Mouse (Mus musculus): ENCODE measurements at regions not wholly inside any gene's neighbourhood (a gene's known extent, or its start where the extent isn't known, plus 50 kb on each side); places are given as distances from the start of the nearest gene placed in this dataset.

DNA sequence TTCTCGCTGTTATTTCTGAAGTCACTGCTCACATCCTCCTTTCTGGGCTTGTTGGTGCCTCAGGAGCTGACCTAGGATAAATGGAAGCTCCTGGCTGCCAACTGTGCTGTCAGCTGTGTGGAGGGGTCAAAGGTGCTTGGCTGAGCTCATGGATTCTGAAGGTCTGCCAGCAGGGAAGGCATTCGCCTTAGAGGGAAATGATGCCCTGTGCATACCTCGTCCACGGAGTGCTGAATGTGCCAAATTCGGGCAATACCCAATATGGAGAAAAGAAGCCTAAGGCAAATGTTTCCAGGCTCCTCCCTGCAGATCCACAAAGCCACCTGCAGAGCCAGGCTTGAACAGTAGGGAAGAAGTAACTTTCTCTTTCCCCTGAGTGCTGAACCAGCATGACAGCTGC is 191.3 kb upstream of the Eya4 start:
- H3K9ac ChIP-seq (replicated peaks): no peak overlapping the region
- H3K27ac ChIP-seq (replicated peaks): no peak overlapping the region
- H3K4me2 ChIP-seq (replicated peaks): no peak overlapping the region
- no peaks in the 10 kb centered on the region for H3K36me3 ChIP-seq
- no peak for ATAC-seq (ENCODE audit: low FRiP score, low read depth)
- H3K4me1 ChIP-seq: no peaks in the 10 kb centered on the region
- WGBS: 39% methylated on average over 5 of the region's 5 CpGs
- H3K4me3 ChIP-seq: no peak overlapping the region
- no peaks in the 10 kb centered on the region for H3K9me3 ChIP-seq
- no peaks in the 10 kb centered on the region for H3K27me3 ChIP-seq

DNA sequence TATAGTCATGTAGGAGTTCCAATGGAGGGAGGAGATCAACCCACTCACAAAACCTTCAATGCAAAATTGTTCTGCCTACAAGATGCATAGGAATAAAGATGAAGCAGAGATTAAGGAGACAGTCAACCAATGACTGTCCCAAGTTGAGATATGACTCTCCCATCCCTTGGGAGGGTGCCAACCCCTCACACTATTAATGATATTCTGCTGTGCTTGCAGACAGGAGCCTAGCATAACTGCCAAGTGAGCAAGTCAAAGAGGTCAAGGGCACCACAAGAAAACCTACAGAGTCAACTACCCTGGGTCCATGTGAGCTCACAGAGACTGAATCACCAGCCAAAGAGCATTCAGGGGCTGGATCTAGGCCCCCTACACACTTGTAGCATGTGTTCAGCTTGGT is 184.1 kb upstream of the Eya4 start:
- H3K4me2 ChIP-seq (replicated peaks): no peak overlapping the region
- no peaks in the 10 kb centered on the region for H3K4me1 ChIP-seq
- ATAC-seq (ENCODE audit: low FRiP score, low read depth): no peak

DNA sequence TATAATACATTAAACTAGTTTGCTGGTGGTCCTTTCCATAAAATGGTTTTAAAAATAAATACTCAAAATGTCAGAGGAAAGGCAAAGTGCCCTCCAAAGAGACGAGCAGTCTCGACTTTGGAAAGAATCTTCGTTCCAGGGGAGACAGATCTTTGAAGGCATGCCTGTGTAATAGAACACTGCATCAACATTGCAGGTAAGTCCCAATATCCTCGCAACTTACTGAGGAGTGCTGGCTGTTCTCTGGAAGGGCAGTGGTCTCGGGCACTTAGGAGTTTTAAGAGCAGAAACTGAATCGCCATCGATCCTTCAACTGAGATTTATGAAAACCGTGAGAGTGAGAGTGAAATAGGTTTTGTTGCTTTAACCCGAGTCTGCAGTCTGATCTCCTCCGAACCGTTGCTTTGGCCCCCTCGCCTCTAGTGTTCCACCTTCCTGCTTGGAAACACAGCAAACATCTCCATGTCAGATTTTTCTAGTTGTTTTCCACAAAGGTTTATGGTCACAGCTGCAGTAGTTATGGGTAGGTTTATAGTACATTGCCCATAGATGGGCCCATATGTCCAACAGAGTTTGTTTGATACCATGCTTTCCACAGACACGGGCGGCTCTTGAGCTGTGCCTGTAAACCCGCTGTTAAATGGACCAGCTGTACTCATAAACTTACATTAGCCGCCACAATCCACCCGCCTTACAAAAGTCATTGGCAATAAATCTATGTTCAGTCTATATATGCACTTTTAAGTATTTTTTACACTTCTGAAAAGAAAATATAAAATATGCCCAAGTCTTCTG is 181.6 kb upstream of the Eya4 start:
- no peaks in the 10 kb centered on the region for H3K4me1 ChIP-seq
- 89% methylated on average over 17 of the region's 17 CpGs for WGBS
- H3K9ac ChIP-seq (replicated peaks): no peak overlapping the region
- H3K27me3 ChIP-seq: no peaks in the 10 kb centered on the region
- H3K27ac ChIP-seq (replicated peaks): no peak overlapping the region
- H3K9me3 ChIP-seq: no peaks in the 10 kb centered on the region
- H3K36me3 ChIP-seq: no peaks in the 10 kb centered on the region
- H3K4me2 ChIP-seq (replicated peaks): no peak overlapping the region
- ATAC-seq (ENCODE audit: low FRiP score, low read depth): no peak
- no peak overlapping the region for H3K4me3 ChIP-seq

More for the DNA sequence above, 184.1 kb upstream of the Eya4 start:
- H3K27ac ChIP-seq (replicated peaks): no peak overlapping the region
- no peak overlapping the region for H3K9ac ChIP-seq (replicated peaks)
- H3K9me3 ChIP-seq: no peaks in the 10 kb centered on the region
- no peaks in the 10 kb centered on the region for H3K27me3 ChIP-seq
- no peaks in the 10 kb centered on the region for H3K36me3 ChIP-seq
- H3K4me3 ChIP-seq: no peak overlapping the region

DNA sequence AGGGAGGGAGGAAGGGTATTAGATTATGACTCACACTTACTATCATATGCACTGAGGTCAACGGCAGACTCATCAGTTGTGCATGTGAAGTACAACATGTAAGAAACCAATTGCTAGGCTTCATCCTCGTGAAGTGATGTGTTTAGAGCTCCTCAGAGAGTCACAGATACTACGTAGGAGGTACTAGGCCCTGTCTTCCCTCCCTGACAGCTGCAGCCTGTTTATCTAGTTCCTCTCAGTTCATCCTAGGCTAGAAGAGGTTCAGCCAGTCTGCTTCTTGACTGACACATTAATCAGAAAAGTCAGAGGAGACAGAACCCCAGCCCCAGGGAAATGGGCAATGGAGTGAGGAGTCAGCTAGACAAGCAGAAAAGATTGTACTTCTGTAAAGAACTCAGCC is 180.1 kb upstream of the Eya4 start:
- WGBS: 88% methylated on average over 3 of the region's 3 CpGs
- Histone ChIP-seq H3K9me3 (no peaks in the 10 kb centered on the region), H3K36me3 (no peaks in the 10 kb centered on the region), H3K4me2 (replicated peaks) (no peak overlapping the region), H3K4me3 (no peak overlapping the region), H3K27ac (replicated peaks) (no peak overlapping the region), H3K9ac (replicated peaks) (no peak overlapping the region), H3K4me1 (no peaks in the 10 kb centered on the region), H3K27me3 (no peaks in the 10 kb centered on the region)
- ATAC-seq (ENCODE audit: low FRiP score, low read depth): no peak

DNA sequence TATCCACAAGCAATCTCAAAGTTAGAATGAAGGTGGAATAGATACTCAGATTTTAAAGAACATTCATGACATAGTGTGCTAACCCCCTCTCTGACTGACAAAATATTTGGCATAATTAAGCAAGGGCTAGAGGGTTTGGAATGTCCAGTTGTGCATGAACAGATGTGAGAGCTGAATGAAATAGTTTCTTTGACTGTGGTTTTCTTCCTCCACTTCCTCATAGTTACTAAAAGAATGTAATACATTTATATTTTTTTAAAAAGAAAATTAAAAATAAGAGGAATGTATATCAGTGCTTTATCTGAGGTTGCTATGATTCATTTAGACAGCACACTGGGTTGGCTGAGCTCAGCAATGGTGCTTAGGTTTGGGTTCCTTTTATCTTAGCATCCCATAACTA is 176.2 kb upstream of the Eya4 start:
- no peak overlapping the region for H3K4me3 ChIP-seq
- H3K36me3 ChIP-seq: no peaks in the 10 kb centered on the region
- H3K27ac ChIP-seq (replicated peaks): no peak overlapping the region
- no peak overlapping the region for H3K9ac ChIP-seq (replicated peaks)
- no peaks in the 10 kb centered on the region for H3K27me3 ChIP-seq
- H3K9me3 ChIP-seq: no peaks in the 10 kb centered on the region
- H3K4me1 ChIP-seq: no peaks in the 10 kb centered on the region
- H3K4me2 ChIP-seq (replicated peaks): no peak overlapping the region
- ATAC-seq (ENCODE audit: low FRiP score, low read depth): no peak

DNA sequence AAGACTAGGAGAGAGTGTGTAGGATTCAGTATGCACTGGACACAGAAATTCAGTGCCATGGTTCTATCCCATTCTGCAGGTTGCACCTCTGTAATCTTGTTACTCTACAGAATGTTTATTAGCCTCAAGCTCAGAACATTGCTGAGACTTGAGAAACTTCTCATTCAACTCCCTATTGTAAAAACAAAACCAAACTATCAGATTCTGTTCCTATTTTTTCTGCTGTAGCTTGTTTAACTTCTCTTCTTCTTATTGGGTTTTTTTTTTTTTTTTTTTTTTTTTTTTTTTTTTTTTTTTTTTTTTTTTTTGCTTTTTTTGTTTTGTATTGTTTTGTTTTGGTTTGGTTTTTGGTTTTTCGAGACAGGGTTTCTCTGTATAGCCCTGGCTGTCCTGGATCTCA is 172.1 kb upstream of the Eya4 start:
- ATAC-seq (ENCODE audit: low FRiP score, low read depth): no peak
- 69% methylated on average over 1 of the region's 1 CpGs for WGBS

DNA sequence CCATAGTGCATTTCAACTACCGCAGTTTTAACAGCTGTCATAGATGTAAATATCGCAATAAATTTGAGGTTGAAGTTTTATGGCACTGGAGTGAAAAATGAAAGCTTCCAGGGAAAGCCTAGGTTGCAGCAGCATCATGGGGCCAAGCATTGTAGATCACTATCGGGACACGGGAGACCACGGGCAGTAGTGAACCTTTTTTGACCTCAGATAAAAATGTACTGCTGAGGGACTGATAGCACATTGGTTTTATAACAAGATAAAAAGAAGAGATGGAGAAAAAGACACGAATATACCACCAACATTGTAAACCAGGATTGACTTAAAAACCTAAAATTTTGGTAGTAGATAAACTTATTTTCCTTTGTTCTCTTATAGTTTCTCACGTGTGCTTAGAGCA is 143.1 kb upstream of the Eya4 start:
- no peak overlapping the region for H3K4me2 ChIP-seq (replicated peaks)
- H3K9ac ChIP-seq (replicated peaks): no peak overlapping the region
- ATAC-seq (ENCODE audit: low FRiP score, low read depth): no peak
- WGBS: 88% methylated on average over 7 of the region's 7 CpGs
- no peaks in the 10 kb centered on the region for H3K4me1 ChIP-seq
- no peak overlapping the region for H3K27ac ChIP-seq (replicated peaks)
- H3K4me3 ChIP-seq: no peak overlapping the region
- H3K27me3 ChIP-seq: no peaks in the 10 kb centered on the region
- H3K36me3 ChIP-seq: no peaks in the 10 kb centered on the region
- H3K9me3 ChIP-seq: no peaks in the 10 kb centered on the region

More for the DNA sequence above, 172.1 kb upstream of the Eya4 start:
- Histone ChIP-seq H3K36me3 (no peaks in the 10 kb centered on the region), H3K27ac (replicated peaks) (no peak overlapping the region), H3K4me3 (no peak overlapping the region), H3K27me3 (no peaks in the 10 kb centered on the region), H3K4me1 (no peaks in the 10 kb centered on the region), H3K9ac (replicated peaks) (no peak overlapping the region), H3K4me2 (replicated peaks) (no peak overlapping the region), H3K9me3 (no peaks in the 10 kb centered on the region)

DNA sequence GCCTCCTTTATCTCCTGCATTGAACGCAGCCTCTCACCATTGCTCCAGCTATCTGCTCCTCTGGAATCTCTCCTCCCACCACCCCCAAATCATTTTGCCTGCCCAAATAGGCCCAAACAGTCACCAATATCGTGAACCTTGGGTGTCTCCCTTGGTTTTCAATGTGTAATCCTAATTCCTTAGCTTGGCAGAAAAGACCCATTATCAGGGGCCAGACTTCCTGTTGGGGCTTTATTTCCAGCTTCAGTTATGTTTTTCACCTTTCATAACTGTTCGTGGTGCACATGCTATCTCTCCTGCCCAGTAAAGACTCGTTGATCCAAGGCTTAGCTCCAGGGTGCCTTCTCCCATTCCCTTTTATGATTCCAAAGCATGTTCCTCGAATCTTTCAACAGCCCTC is 142.4 kb upstream of the Eya4 start:
- no peaks in the 10 kb centered on the region for H3K36me3 ChIP-seq
- H3K9me3 ChIP-seq: no peaks in the 10 kb centered on the region
- no peak for ATAC-seq (ENCODE audit: low FRiP score, low read depth)
- H3K27me3 ChIP-seq: no peaks in the 10 kb centered on the region
- H3K27ac ChIP-seq (replicated peaks): no peak overlapping the region
- H3K4me3 ChIP-seq: no peak overlapping the region
- H3K4me1 ChIP-seq: no peaks in the 10 kb centered on the region
- WGBS: 76% methylated on average over 5 of the region's 5 CpGs
- H3K4me2 ChIP-seq (replicated peaks): no peak overlapping the region
- H3K9ac ChIP-seq (replicated peaks): no peak overlapping the region

DNA sequence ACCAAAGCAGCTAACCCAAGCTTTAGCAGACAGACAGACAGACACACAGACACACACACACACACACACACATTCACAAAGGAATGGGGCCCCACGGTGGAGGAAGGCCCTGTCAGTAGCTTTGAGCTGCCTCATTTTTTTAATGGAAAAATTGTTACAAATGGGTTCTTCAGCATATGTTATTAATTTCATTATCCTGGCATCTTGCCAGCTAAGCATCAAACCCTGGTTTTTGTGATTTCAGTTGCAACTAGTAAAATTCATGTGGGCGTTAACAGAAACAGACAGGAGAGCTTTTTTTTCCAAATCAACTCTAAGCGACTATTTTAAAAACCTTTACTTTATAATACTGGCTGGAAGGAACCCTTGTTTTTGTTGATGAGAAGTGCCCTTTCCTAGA is 138.4 kb upstream of the Eya4 start:
- Histone ChIP-seq H3K4me2 (replicated peaks) (no peak overlapping the region), H3K36me3 (no peaks in the 10 kb centered on the region), H3K27ac (replicated peaks) (no peak overlapping the region), H3K9ac (replicated peaks) (no peak overlapping the region), H3K27me3 (no peaks in the 10 kb centered on the region), H3K9me3 (no peaks in the 10 kb centered on the region), H3K4me3 (no peak overlapping the region), H3K4me1 (no peaks in the 10 kb centered on the region)
- 80% methylated on average over 3 of the region's 3 CpGs for WGBS
- ATAC-seq (ENCODE audit: low FRiP score, low read depth): no peak

DNA sequence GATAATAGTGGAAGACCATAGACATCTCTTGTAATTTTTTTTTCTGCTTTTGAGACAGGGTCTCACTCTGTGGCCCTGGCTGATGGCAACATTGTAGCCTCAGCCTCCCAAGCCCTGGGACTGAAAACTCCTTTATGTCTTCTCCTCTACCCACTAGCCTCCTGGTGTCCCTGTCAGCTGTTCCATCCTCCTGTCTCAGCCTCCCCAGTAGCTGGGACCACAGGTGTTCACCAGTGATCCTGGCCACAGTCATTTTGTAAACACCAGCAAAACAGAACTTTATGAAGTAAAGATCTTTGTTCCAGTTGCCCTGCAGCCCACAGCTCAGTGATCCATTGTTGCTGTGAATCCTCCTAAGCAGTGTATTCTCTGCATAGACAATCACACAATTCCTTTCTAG is 129.9 kb upstream of the Eya4 start:
- ATAC-seq (ENCODE audit: low FRiP score, low read depth): no peak
- Histone ChIP-seq H3K36me3 (no peaks in the 10 kb centered on the region), H3K4me3 (no peak overlapping the region), H3K9ac (replicated peaks) (no peak overlapping the region), H3K4me2 (replicated peaks) (no peak overlapping the region), H3K9me3 (0 out of 2 replicates have a peak, but pooled peaks cover 3% of the 10 kb centered on the region), H3K4me1 (no peaks in the 10 kb centered on the region), H3K27ac (replicated peaks) (no peak overlapping the region), H3K27me3 (no peaks in the 10 kb centered on the region)

DNA sequence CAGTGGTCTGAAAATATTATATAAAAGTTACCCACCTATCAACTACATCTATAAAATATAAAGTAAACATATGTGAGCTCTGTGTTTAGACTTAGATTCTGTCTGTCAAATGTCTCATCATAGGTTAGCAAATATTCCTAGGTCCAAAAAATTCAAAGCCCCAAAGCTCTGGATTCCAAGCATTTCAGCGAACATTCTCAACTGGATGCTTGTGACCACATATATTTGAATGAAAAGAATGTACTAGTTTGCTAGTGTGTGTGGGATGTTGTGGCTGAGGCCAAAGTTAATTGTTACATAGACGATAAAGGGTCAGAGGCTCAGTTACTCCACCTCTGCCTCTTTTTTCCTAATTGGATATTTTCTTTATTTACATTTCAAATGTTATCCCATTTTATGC is 128.3 kb upstream of the Eya4 start:
- no peaks in the 10 kb centered on the region for H3K4me1 ChIP-seq
- no peak overlapping the region for H3K9ac ChIP-seq (replicated peaks)
- H3K4me3 ChIP-seq: no peak overlapping the region
- no peaks in the 10 kb centered on the region for H3K27me3 ChIP-seq
- ATAC-seq (ENCODE audit: low FRiP score, low read depth): no peak
- no peaks in the 10 kb centered on the region for H3K36me3 ChIP-seq
- H3K9me3 ChIP-seq: 0 out of 2 replicates have a peak, but pooled peaks cover 3% of the 10 kb centered on the region
- WGBS: 95% methylated on average over 2 of the region's 2 CpGs
- H3K27ac ChIP-seq (replicated peaks): no peak overlapping the region
- H3K4me2 ChIP-seq (replicated peaks): no peak overlapping the region

DNA sequence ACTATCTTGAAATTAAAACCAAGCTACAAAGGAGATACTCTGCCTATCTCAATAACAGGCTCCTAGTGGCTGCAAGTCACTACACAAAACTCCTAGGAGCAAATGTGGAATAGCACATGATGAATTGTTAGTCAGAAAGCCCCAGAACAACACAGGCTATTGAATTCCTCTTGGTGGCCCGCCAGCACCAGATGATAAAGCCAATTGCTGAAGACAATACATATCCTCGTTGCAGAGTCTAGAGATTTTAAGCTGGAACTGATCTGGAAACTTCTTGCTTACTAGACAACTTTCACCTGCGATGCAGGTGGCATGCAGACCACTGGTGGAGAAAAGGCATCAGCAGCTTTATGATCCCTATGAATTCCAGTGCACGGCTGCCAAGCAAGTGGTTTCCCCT is 126.5 kb upstream of the Eya4 start:
- H3K9me3 ChIP-seq: 0 out of 2 replicates have a peak, but pooled peaks cover 3% of the 10 kb centered on the region
- ATAC-seq (ENCODE audit: low FRiP score, low read depth): no peak
- H3K36me3 ChIP-seq: no peaks in the 10 kb centered on the region
- H3K9ac ChIP-seq (replicated peaks): no peak overlapping the region
- 84% methylated on average over 4 of the region's 4 CpGs for WGBS
- no peaks in the 10 kb centered on the region for H3K4me1 ChIP-seq
- no peak overlapping the region for H3K4me3 ChIP-seq
- H3K27me3 ChIP-seq: no peaks in the 10 kb centered on the region
- H3K4me2 ChIP-seq (replicated peaks): no peak overlapping the region
- no peak overlapping the region for H3K27ac ChIP-seq (replicated peaks)

DNA sequence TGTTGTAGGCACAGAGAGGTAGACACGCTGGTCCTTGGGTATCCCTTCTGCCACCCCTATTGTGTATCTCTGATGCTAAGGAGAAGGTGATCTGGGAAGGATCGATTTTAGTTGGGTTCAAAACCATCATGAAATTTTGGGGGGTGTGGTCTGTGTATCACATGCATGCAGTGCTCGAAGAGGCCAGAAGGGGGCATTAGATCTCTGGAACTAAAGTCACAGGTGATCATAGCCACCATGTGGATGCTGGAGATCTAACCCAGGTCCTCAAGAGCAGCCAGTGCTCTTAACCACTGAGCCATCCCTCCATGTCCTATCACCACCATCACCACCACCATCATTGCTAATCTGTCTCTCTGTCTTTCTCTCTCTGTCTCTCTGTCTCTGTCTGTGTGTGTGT is 100.4 kb upstream of the Eya4 start:
- H3K4me3 ChIP-seq: no peak overlapping the region
- no peak for ATAC-seq (ENCODE audit: low FRiP score, low read depth)
- H3K9ac ChIP-seq (replicated peaks): no peak overlapping the region
- no peak overlapping the region for H3K4me2 ChIP-seq (replicated peaks)
- H3K36me3 ChIP-seq: no peaks in the 10 kb centered on the region
- H3K27ac ChIP-seq (replicated peaks): no peak overlapping the region
- H3K4me1 ChIP-seq: peaks cover 4% of the 10 kb centered on the region; the same call in 1 of the 2 replicates
- 88% methylated on average over 3 of the region's 3 CpGs for WGBS
- no peaks in the 10 kb centered on the region for H3K9me3 ChIP-seq
- no peaks in the 10 kb centered on the region for H3K27me3 ChIP-seq

Measured in midbrain, embryonic 12.5 days (tissue).